Mouse (Mus musculus) MEL (cell line): ENCODE measurements around the gene Gja5.

Experiments
- CTCF ChIP-seq, 3 experiments: IDR thresholded peaks in 2 of 3; conservative IDR thresholded peaks in 1 of 3; 2 replicates each; pipeline ENCODE4 v1.5.1; 2011 to 2012; ENCODE audit warnings: low read length in 3 of 3, low read depth in 2 of 3, mild to moderate bottlenecking in 2 of 3, improper control_type of control experiment in 1 of 3, inconsistent platforms in 1 of 3, mixed read lengths in 1 of 3, moderate library complexity in 1 of 3; ENCODE audit not compliant: control insufficient read depth in 1 of 3, insufficient read depth in 1 of 3, poor library complexity in 1 of 3, severe bottlenecking in 1 of 3
- GABPA ChIP-seq: IDR thresholded peaks from 2 replicates; pipeline ENCODE4 v1.6.1; 2012; ENCODE audit warnings: low read depth, mild to moderate bottlenecking, inconsistent platforms, low read length, improper control_type of control experiment, moderate library complexity
- MAFK ChIP-seq: IDR thresholded peaks from 2 replicates; pipeline ENCODE4 v1.6.1; 2011; ENCODE audit warnings: low read depth, mild to moderate bottlenecking, low read length, improper control_type of control experiment, borderline replicate concordance
- POLR2AphosphoS2 ChIP-seq: IDR thresholded peaks from 2 replicates; pipeline ENCODE4 v1.6.1; 2011; ENCODE audit warnings: low read length, improper control_type of control experiment
- TAL1 ChIP-seq: IDR thresholded peaks from 2 replicates; pipeline ENCODE4 v1.6.1; 2012; ENCODE audit warnings: mild to moderate bottlenecking, inconsistent platforms, low read length, moderate library complexity, mixed read lengths

DNA sequence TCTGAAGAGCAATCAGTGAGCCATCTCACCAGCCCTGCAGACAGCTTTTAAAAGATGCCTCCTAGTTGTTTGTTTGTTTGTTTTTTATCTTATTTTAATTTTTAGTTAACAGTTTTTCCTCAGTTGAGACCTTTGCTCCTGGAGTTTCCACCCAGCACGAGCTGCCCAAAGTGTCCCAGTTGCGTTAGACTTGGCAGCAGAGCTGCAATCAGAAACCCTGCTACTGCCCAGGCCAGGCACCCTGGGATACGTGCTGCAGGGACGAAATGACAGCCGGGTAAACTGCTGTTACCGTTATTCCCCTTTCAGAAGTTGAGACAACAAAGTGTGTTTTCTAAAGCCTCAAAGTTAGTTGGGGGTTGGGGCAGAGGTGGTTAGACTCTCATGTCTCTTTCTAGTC is 159.6 kb downstream of the Gja5 start:
- TF ChIP-seq CTCF (IDR thresholded peaks at IDR 0.05 in 2 of 3, conservative IDR thresholded peaks at IDR 0.05 in 1 of 3; ENCODE audit: control insufficient read depth in 1 of 3, insufficient read depth in 1 of 3, low read depth in 2 of 3, low read length in 3 of 3, poor library complexity in 1 of 3, severe bottlenecking in 1 of 3) (no peak), POLR2AphosphoS2 (no peak), MAFK (no peak), GABPA (no peak), TAL1 (no peak)
